Mouse (Mus musculus): ENCODE data around the gene Btnl2. TPM values are rescaled to one million over a fixed set of nuclear protein-coding genes. Genes with fewer than 3 reads are reported as not detected.

Gene Btnl2
- polyA plus RNA-seq (2017; shearing (Covaris generic)): 0.85 TPM

GRCm38 (mm10) chr17:34354539-34354938, at the start of gene Btnl2:
Gene Btnl2, plus strand, starts transcription at chr17:34354822.

GRCm38 (mm10) chr17:34305380-34306030, 49.1 kb upstream of the Btnl2 start, which contains the start of gene H2-Eb1:
Gene H2-Eb1, plus strand, starts transcription at chr17:34305867.

GRCm38 (mm10) chr17:34325436-34325835, 29.2 kb upstream of the Btnl2 start, which contains the start of gene H2-Eb2:
Gene H2-Eb2, plus strand, starts transcription at chr17:34325665.

GRCm38 (mm10) chr17:34376847-34377246, 22.2 kb downstream of the Btnl2 start, which contains the start of gene Btnl1:
Gene Btnl1, plus strand, starts transcription at chr17:34377132.

GRCm38 (mm10) chr17:34398711-34399393, 44.2 kb downstream of the Btnl2 start, which contains the start of gene BC051142:
Gene BC051142, plus strand, starts transcription at chr17:34398820.

Other genes starting within 250 kb of the Btnl2 start
- gene H2-DMa, start 235.3 kb upstream of the Btnl2 start, polyA plus RNA-seq (2017; shearing (Covaris generic)): 32.5 TPM
- gene Brd2, start 232.2 kb upstream of the Btnl2 start, polyA plus RNA-seq (2017; shearing (Covaris generic)): 299 TPM
- gene H2-DMb2, start 211.5 kb upstream of the Btnl2 start, polyA plus RNA-seq (2017; shearing (Covaris generic)): 0.63 TPM
- 0.27 TPM for gene H2-DMb1, start 201.8 kb upstream of the Btnl2 start, polyA plus RNA-seq (2017; shearing (Covaris generic))
- 226 TPM for gene Tap1, start 167.3 kb upstream of the Btnl2 start, polyA plus RNA-seq (2017; shearing (Covaris generic))
- gene Psmb9, start 167.1 kb upstream of the Btnl2 start, polyA plus RNA-seq (2017; shearing (Covaris generic)): 228 TPM
- 425 TPM for gene Psmb8, start 157.1 kb upstream of the Btnl2 start, polyA plus RNA-seq (2017; shearing (Covaris generic))
- gene Tap2, start 151.3 kb upstream of the Btnl2 start, polyA plus RNA-seq (2017; shearing (Covaris generic)): 231 TPM
- 102 TPM for gene H2-Ob, start 115.9 kb upstream of the Btnl2 start, polyA plus RNA-seq (2017; shearing (Covaris generic))
- gene H2-Ab1, start 97.1 kb upstream of the Btnl2 start, polyA plus RNA-seq (2017; shearing (Covaris generic)): 0.95 TPM
- 0.58 TPM for gene H2-Aa, start 67.0 kb upstream of the Btnl2 start, polyA plus RNA-seq (2017; shearing (Covaris generic))
- gene H2-Eb1, start 49.0 kb upstream of the Btnl2 start, polyA plus RNA-seq (2017; shearing (Covaris generic)): 0.21 TPM
- gene H2-Eb2, start 29.2 kb upstream of the Btnl2 start, polyA plus RNA-seq (2017; shearing (Covaris generic)): not detected
- not detected for gene Btnl1, start 22.3 kb downstream of the Btnl2 start, polyA plus RNA-seq (2017; shearing (Covaris generic))
- not detected for gene BC051142, start 44.0 kb downstream of the Btnl2 start, polyA plus RNA-seq (2017; shearing (Covaris generic))
- gene Btnl4, start 122.5 kb downstream of the Btnl2 start, polyA plus RNA-seq (2017; shearing (Covaris generic)): not detected
- gene Btnl6, start 162.5 kb downstream of the Btnl2 start, polyA plus RNA-seq (2017; shearing (Covaris generic)): not detected
- 0.12 TPM for gene Notch4, start 209.4 kb downstream of the Btnl2 start, polyA plus RNA-seq (2017; shearing (Covaris generic))
- gene Gpsm3, start 235.0 kb downstream of the Btnl2 start, polyA plus RNA-seq (2017; shearing (Covaris generic)): 267 TPM
- gene Pbx2, start 236.4 kb downstream of the Btnl2 start, polyA plus RNA-seq (2017; shearing (Covaris generic)): 12.2 TPM
- gene Ager, start 243.0 kb downstream of the Btnl2 start, polyA plus RNA-seq (2017; shearing (Covaris generic)): 1.7 TPM
- 56.4 TPM for gene Rnf5, start 248.9 kb downstream of the Btnl2 start, polyA plus RNA-seq (2017; shearing (Covaris generic))
- 16.8 TPM for gene Agpat1, start 249.4 kb downstream of the Btnl2 start, polyA plus RNA-seq (2017; shearing (Covaris generic))

Measured in naive thymus-derived CD4-positive, alpha-beta T cell, adult 5 months (primary cell).